Mouse (Mus musculus) limb, embryonic 12.5 days (tissue): ENCODE measurements around the gene Ncor1. TPM values are rescaled to one million over a fixed set of nuclear protein-coding genes. Genes with fewer than 3 reads are reported as not detected.
A peak's percentile ranks its signal among the peaks of the same experiment; 100 is the strongest.

ENCODE experiments used
- ATAC-seq: fragments of 200-750 bp; cut with Nextera tagmentation; 2 replicates; pipeline ENCODE4 v1.8.0; 2017; ENCODE audit warnings: low read depth, moderate TSS enrichment; ENCODE audit not compliant: insufficient number of reproducible peaks, insufficient read depth, low FRiP score, low TSS enrichment
- H3K27ac ChIP-seq: fragments of 300-500 bp; sonication (generic); 2 replicates; pipeline ENCODE4 v1.5.1; 2016; ENCODE audit warnings: mild to moderate bottlenecking, moderate library complexity
- H3K27me3 ChIP-seq: fragments of 300-500 bp; sonication (generic); 2 replicates; pipeline ENCODE4 v1.6.1; 2016; ENCODE audit warnings: mild to moderate bottlenecking, moderate library complexity
- H3K36me3 ChIP-seq: fragments of 300-500 bp; sonication (generic); 2 replicates; pipeline ENCODE4 v1.6.1; 2016; ENCODE audit warnings: mild to moderate bottlenecking, moderate library complexity
- H3K4me1 ChIP-seq: fragments of 300-500 bp; sonication (generic); replicated peaks from 2 replicates; pipeline ENCODE4 v1.6.1; 2016
- H3K4me2 ChIP-seq: fragments of 300-500 bp; sonication (generic); 2 replicates; pipeline ENCODE4 v1.6.1; 2016; ENCODE audit warnings: mild to moderate bottlenecking, moderate library complexity
- H3K4me3 ChIP-seq: fragments of 300-500 bp; sonication (generic); replicated peaks from 2 replicates; pipeline ENCODE4 v1.5.1; 2016; ENCODE audit warnings: mild to moderate bottlenecking
- H3K9ac ChIP-seq: fragments of 300-500 bp; sonication (generic); replicated peaks from 2 replicates; pipeline ENCODE4 v1.6.1; 2016; ENCODE audit warnings: mild to moderate bottlenecking, moderate library complexity
- H3K9me3 ChIP-seq: fragments of 300-500 bp; sonication (generic); 2 replicates; pipeline ENCODE4 v1.6.1; 2016; ENCODE audit warnings: mild to moderate bottlenecking, moderate library complexity
- WGBS: fragments of 180-500 bp; shearing (Covaris S2); methylation state at CpG from one replicate; pipeline ENCODE4 v1.1.7; 2016; 5-methylcytosine and 5-hydroxymethylcytosine counted together
- polyA plus RNA-seq: library from polyadenylated mRNA; unstranded; fragments of >200 nt; fragmentation: Nextera tagmentation; extraction: Ambion mirVana; gene quantifications from 2 replicates; pipeline ENCODE4 v1.2.1, GENCODE M21; 2016

Gene Ncor1
- polyA plus RNA-seq, 1 experiment from 2014 or later = 193 TPM

DNA sequence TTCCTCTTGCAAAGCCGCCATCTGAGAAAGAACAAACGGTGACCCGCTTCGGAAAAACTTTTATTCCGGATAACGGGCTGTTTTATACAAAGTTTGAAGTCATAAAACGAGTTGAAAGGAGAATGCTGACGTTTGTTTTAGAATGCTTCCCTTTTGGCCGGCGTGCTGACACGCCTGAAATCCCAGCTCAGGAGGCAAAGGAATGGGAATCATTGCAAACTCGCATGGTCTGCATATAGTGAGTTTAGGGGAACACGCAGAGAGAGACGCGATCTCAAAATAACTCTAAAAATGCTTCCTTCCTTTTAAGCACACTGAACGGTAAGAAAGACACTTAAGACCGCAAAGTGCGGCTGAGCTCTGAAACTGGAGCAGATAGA lies 460 bp downstream of the Ncor1 start:
- no peaks in the 10 kb centered on the region for H3K9me3 ChIP-seq
- no peaks in the 10 kb centered on the region for H3K27me3 ChIP-seq
- H3K36me3 ChIP-seq = no peaks in the 10 kb centered on the region
- H3K27ac ChIP-seq = peak overlapping the region; percentile 94
- peak overlapping the region; percentile 68 for H3K4me2 ChIP-seq
- H3K4me1 ChIP-seq = peaks cover 18% of the 10 kb centered on the region
- H3K4me3 ChIP-seq = peak overlapping the region; percentile 90
- peak overlapping the region; percentile 98 for H3K9ac ChIP-seq
- no peak for ATAC-seq
- under 1% methylated on average over 18 of the region's 18 CpGs for WGBS

DNA sequence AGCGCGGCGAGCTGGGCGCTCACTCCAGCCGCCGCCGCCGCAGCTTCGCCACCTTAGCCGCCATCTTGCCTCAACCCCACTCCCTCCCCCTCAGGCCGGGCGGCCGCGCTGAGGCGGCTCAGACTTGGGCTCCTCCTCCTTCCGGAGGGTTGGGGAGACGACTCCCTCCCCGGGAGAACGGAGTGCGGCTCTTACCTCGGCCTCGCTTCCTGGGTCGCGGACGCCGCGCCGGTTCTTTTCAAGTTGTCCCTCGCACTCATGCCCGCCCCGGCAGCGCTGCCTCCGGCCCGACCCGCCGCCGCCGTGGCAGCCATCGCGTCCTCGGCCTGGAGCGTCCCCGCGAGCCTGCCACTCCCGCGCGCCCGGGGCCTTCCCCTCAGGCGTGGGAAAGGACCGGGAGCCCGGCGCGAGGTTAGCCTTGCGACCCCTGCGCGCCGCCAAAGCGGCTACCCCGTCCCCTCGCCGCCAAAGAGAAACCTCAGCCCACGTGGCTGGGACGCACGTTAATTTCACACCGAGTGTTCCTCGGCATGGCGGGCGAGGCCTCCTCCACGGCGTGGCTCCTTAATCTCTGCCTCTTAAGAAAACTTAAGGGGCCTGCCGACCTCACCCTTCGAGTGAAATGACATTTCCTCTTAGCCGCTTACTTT lies 975 bp downstream of the Ncor1 start:
- peak overlapping the region; percentile 68 for H3K4me2 ChIP-seq
- peak; percentile 92 for ATAC-seq
- H3K4me1 ChIP-seq = peaks cover 18% of the 10 kb centered on the region
- no peaks in the 10 kb centered on the region for H3K27me3 ChIP-seq
- WGBS = under 1% methylated on average over 60 of the region's 73 CpGs
- no peaks in the 10 kb centered on the region for H3K9me3 ChIP-seq
- no peaks in the 10 kb centered on the region for H3K36me3 ChIP-seq
- peak overlapping the region; percentile 94 for H3K27ac ChIP-seq
- peak overlapping the region; percentile 90 for H3K4me3 ChIP-seq
- H3K9ac ChIP-seq = peak overlapping the region; percentile 98

DNA sequence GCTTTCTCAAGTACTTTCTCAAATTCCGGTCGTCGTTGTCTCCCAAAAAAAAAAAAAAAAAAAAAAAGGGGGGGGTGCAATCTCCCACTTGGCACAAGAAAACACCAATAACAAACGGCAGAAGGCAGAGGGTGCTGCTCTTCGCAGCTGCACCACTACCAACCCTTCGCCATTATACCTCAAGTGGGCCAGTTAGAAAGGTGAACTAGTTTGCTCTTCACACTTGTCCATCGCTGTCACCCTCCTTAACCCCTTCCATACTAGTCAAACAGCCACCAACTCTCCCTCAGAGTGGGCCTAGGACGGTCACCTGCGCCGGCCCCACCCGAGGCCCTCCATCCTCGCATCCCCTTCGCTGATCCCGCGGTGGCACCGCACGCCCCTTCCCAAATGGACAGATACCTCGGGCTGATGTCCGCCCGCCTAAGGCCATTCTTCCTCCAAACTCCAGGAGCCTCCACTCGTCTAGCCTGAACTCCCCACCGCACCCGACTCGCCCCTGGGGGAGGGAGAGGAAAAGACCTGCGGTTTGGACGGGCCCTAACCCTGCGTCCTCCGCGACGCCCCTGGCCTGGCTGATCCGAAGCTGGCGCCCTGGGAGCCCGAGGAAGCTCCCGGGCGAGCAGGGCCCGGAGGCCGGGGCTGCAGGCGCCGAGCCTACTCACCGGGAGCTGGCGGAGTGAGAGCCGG lies 1.7 kb downstream of the Ncor1 start:
- peak overlapping the region; percentile 90 for H3K4me3 ChIP-seq
- peak; percentile 76 for ATAC-seq
- peaks cover 18% of the 10 kb centered on the region for H3K4me1 ChIP-seq
- H3K9ac ChIP-seq = peak overlapping the region; percentile 98
- H3K9me3 ChIP-seq = no peaks in the 10 kb centered on the region
- no peaks in the 10 kb centered on the region for H3K27me3 ChIP-seq
- peak overlapping the region; percentile 94 for H3K27ac ChIP-seq
- peak overlapping the region; percentile 68 for H3K4me2 ChIP-seq
- H3K36me3 ChIP-seq = no peaks in the 10 kb centered on the region
- WGBS = under 1% methylated on average over 42 of the region's 42 CpGs

DNA sequence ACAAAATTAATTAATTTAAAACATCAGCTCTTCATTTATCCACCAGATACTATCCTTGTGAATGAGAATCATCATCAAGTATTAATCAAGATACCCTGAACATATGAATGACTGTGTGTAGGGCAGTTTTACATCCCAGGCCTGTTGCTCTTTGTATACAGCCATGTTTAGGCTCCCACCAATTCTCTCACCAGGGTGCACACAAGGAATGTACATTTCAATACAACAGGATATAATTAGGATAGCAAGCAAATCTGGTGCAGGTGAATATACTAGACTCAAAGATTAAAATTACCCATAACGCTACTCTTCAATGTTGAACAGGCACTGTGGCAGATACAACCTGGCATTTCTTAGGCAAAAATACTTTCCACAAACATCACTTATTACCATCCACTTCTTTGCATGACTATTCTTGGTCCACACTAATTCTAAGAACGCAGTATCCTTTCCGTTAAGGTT lies 2.3 kb downstream of the Ncor1 start:
- peaks cover under 1% of the 10 kb centered on the region; the same call in 1 of the 2 replicates for H3K36me3 ChIP-seq
- H3K4me1 ChIP-seq = peaks cover 18% of the 10 kb centered on the region

DNA sequence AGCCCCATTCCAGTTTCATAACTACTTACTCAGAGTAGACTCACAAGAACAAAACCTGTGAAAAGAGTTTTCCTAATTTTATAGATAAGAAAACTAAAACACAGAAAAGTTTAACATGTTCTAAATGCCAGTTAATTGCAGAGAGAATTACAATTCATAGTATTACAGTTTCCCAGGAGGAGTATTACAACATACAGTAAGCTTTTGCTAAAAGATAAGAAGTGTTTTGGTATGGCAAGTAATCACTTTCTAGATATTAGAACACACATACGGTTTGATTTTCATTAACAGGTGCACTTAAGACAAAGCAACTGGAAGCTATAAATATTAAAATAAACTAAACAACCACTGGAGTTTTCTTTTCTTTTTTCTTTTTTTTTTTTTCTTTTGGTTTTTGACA lies 3.1 kb downstream of the Ncor1 start:
- Histone ChIP-seq H3K9ac (no peak overlapping the region), H3K4me2 (peak overlapping the region; percentile 68; the same call in 1 of the 2 replicates), H3K27me3 (no peaks in the 10 kb centered on the region), H3K4me3 (no peak overlapping the region), H3K9me3 (no peaks in the 10 kb centered on the region), H3K27ac (no peak overlapping the region), H3K4me1 (peaks cover 18% of the 10 kb centered on the region), H3K36me3 (peaks cover 4% of the 10 kb centered on the region; the same call in 1 of the 2 replicates)
- WGBS = 72% methylated on average over 1 of the region's 1 CpGs
- no peak for ATAC-seq

More for the DNA sequence above, 2.3 kb downstream of the Ncor1 start:
- WGBS = 11% methylated on average over 3 of the region's 3 CpGs
- H3K4me3 ChIP-seq = peak overlapping the region; percentile 90
- H3K4me2 ChIP-seq = peak overlapping the region; percentile 68
- peak overlapping the region; percentile 94; the same call in 1 of the 2 replicates for H3K27ac ChIP-seq
- no peak for ATAC-seq
- no peaks in the 10 kb centered on the region for H3K9me3 ChIP-seq
- H3K9ac ChIP-seq = peak overlapping the region; percentile 98; the same call in 1 of the 2 replicates
- no peaks in the 10 kb centered on the region for H3K27me3 ChIP-seq

DNA sequence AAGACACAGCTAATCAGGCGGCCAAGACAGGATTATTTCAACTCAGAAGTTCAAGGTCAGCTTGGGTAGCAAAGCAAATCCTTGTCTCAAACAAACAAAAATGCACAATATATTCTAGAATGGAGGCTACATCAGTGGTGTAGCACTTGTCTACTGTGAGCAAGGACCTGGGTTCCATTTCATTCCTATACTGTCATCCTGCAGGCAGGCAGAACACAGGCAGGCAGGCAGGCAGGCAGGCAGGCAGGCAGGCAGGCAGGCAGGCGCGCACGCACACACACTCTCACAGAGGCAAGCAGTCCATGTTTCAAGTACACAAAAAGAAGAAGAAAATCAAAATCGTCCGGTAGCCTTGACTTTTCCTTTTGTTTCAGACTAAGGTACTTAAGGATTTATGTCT lies 9.4 kb downstream of the Ncor1 start:
- H3K4me3 ChIP-seq = no peak overlapping the region
- H3K4me2 ChIP-seq = no peak overlapping the region
- H3K9ac ChIP-seq = no peak overlapping the region
- no peaks in the 10 kb centered on the region for H3K9me3 ChIP-seq
- no peaks in the 10 kb centered on the region for H3K27me3 ChIP-seq
- H3K27ac ChIP-seq = no peak overlapping the region
- 0 out of 2 replicates have a peak, but pooled peaks cover 3% of the 10 kb centered on the region for H3K4me1 ChIP-seq
- H3K36me3 ChIP-seq = peaks cover 25% of the 10 kb centered on the region
- 91% methylated on average over 6 of the region's 6 CpGs for WGBS
- ATAC-seq = no peak

DNA sequence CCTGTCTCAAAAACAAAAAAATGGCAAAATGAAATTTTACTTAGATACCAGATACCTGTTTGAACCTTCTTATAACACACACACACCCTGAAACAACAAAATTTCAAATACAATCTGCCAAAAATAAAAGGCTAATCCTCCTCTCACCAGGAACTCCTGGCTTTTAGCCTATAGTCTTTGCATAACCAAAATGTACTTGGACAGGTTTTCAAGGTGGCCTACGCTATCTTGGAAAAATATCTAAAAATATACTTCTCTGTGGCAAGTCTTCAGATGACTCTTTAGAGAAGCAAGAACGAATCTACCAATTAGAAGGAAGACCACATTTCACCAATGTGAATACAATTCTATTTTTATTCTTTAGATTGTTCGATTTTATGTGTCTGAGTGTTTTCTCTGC lies 12.5 kb downstream of the Ncor1 start:
- no peaks in the 10 kb centered on the region for H3K4me1 ChIP-seq
- 94% methylated on average over 3 of the region's 3 CpGs for WGBS
- H3K27ac ChIP-seq = no peak overlapping the region
- H3K4me2 ChIP-seq = no peak overlapping the region
- H3K4me3 ChIP-seq = no peak overlapping the region
- H3K36me3 ChIP-seq = peaks cover 25% of the 10 kb centered on the region
- 0 out of 2 replicates have a peak, but pooled peaks cover 3% of the 10 kb centered on the region for H3K9me3 ChIP-seq
- H3K27me3 ChIP-seq = no peaks in the 10 kb centered on the region
- H3K9ac ChIP-seq = no peak overlapping the region
- ATAC-seq = no peak

DNA sequence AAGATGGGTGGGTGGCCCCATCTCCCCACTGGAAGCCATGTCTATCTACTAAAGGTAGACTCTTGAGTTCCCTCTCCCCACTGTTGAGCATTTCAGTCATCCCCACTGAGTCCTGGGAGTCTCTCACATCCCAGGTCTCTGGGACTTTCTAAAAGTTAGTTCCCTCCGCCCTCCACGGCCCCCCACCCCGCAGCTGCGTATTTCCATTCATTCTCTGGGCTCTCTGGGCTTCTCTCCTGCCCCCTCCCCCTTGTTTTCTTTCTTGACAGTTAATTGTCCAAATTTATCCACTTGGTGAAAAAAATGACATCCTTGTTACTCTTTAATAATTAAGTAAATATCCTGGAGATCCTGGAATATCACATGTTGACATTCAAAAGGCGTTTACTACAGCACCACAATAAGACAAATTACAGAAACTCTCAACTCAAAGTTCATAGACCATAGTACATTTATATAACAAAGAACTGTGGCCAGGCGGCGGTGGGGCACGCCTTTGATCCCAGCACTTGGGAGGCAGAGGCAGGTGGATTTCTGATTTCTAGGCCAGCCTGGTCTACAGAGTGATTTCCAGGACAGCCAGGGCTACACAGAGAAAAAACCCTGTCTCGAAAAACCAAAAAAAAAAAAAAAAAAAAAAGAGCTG lies 17.5 kb downstream of the Ncor1 start:
- no peak for ATAC-seq
- H3K9me3 ChIP-seq = 0 out of 2 replicates have a peak, but pooled peaks cover 3% of the 10 kb centered on the region
- 91% methylated on average over 9 of the region's 9 CpGs for WGBS
- H3K36me3 ChIP-seq = peaks cover 32% of the 10 kb centered on the region
- no peaks in the 10 kb centered on the region for H3K4me1 ChIP-seq
- no peak overlapping the region for H3K4me2 ChIP-seq
- no peak overlapping the region for H3K27ac ChIP-seq
- no peaks in the 10 kb centered on the region for H3K27me3 ChIP-seq
- H3K9ac ChIP-seq = no peak overlapping the region
- no peak overlapping the region for H3K4me3 ChIP-seq

DNA sequence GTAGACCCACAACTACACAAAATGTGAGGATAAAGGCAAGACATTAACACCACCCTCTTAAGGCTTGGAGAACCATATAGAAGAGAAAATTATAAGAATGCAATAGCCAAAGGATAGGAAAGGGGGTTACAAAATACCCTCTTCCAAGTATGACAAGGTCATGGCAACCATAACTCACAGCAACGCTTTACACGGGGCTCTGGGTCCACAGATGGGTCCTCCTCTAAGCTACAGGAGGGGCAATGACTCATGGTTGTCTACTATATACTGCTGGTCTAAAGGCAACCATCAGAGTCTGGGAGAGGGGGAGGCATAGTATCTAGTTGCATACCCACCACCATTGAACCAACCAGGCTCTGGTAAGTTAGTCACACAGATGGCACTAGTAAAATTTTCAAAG lies 26.1 kb downstream of the Ncor1 start:
- H3K36me3 ChIP-seq = peaks cover 59% of the 10 kb centered on the region
- 91% methylated on average over 2 of the region's 2 CpGs for WGBS

DNA sequence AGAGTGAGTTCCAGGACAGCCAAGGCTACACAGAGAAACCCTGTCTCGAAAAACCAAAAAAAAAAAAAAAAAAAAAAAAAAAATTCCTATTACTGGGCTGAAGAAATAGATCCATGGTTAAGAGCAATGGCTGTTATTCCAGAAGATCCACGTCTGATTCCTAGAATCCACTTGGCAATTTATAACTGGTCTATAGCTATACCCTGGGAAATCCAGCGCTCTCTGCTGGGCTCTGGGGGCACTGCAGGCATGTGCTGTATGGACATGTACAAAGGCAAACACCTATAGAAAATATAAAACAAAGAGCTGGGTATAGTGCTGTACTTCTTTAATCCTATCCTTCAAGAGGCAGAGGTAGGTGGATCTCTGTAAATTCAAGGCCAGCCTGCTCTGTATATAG lies 31.2 kb downstream of the Ncor1 start:
- 86% methylated on average over 2 of the region's 3 CpGs for WGBS
- Histone ChIP-seq H3K4me1 (no peaks in the 10 kb centered on the region), H3K27ac (no peak overlapping the region), H3K9ac (no peak overlapping the region), H3K4me3 (no peak overlapping the region), H3K36me3 (peaks cover 62% of the 10 kb centered on the region), H3K4me2 (no peak overlapping the region), H3K27me3 (no peaks in the 10 kb centered on the region), H3K9me3 (no peaks in the 10 kb centered on the region)
- no peak for ATAC-seq

More for the DNA sequence above, 26.1 kb downstream of the Ncor1 start:
- ATAC-seq = no peak
- H3K27me3 ChIP-seq = no peaks in the 10 kb centered on the region
- no peak overlapping the region for H3K4me2 ChIP-seq
- no peaks in the 10 kb centered on the region for H3K4me1 ChIP-seq
- H3K9ac ChIP-seq = no peak overlapping the region
- H3K4me3 ChIP-seq = no peak overlapping the region
- H3K9me3 ChIP-seq = no peaks in the 10 kb centered on the region
- no peak overlapping the region for H3K27ac ChIP-seq

DNA sequence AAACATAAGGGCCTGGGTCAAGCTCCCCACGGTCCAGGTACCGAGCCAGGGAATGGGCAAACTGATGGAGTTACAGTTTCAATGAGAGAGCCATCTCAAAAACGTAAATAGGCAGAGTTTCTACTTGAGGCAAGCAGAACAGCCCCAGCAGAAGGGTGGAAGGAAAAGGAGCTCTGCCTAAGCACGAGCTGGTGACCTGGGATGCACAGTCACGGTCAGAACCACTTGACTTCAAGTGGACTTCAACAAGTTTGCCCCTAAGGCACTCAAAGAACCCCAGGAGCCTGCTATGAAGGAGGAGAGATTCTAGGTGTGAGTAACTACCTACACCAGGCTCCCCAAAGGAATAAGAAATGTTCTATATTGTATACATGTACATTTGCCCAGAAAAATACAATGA lies 32.1 kb downstream of the Ncor1 start:
- WGBS = 84% methylated on average over 5 of the region's 5 CpGs
- ATAC-seq = no peak
- Histone ChIP-seq H3K9ac (no peak overlapping the region), H3K9me3 (no peaks in the 10 kb centered on the region), H3K27ac (no peak overlapping the region), H3K4me1 (no peaks in the 10 kb centered on the region), H3K36me3 (peaks cover 61% of the 10 kb centered on the region), H3K4me3 (no peak overlapping the region), H3K27me3 (no peaks in the 10 kb centered on the region), H3K4me2 (no peak overlapping the region)
